Mouse (Mus musculus) T-helper 1 cell (primary cell): ENCODE measurements at regions not wholly inside any gene's neighbourhood (a gene's known extent, or its start where the extent isn't known, plus 50 kb on each side); places are given as distances from the start of the nearest gene placed in this dataset.

Experiments
- in situ Hi-C: fragments of 300-600 bp; cut with MboI, MseI; formaldehyde crosslinking; loops from one replicate; pipeline ENCODE4 v1.15.1; 2025; ENCODE audit warnings: high pct_unique_total_duplicates

- in situ Hi-C loops, result no loop called here
Observed at GRCm38 (mm10) chr13:34800906-34801305, 66.3 kb downstream of the Fam50b start.

GRCm38 (mm10) chr13:34806532-34807092 is 68.5 kb upstream of the Prpf4b start:
- in situ Hi-C loops, result no loop called here

- in situ Hi-C loops, result no loop called here
Observed at GRCm38 (mm10) chr13:34809536-34809935, 65.6 kb upstream of the Prpf4b start.

- in situ Hi-C loops, result loop anchor here (10.0 kb wide), 1 partner anchor 420 kb away; no protein-coding TSS in a partner anchor
Observed at GRCm38 (mm10) chr13:34814161-34815056, 60.7 kb upstream of the Prpf4b start.

GRCm38 (mm10) chr13:34815057-34815410 is 60.1 kb upstream of the Prpf4b start:
- in situ Hi-C loops, result loop anchor here (10.0 kb wide), 1 partner anchor 420 kb away; no protein-coding TSS in a partner anchor

GRCm38 (mm10) chr13:34818211-34818610 is 56.9 kb upstream of the Prpf4b start:
- in situ Hi-C loops, result loop anchor here (10.0 kb wide), 1 partner anchor 423 kb away; no protein-coding TSS in a partner anchor

- in situ Hi-C loops, result no loop called here
Observed at GRCm38 (mm10) chr13:34820423-34820822, 54.7 kb upstream of the Prpf4b start.

GRCm38 (mm10) chr13:34821946-34822345 is 53.2 kb upstream of the Prpf4b start:
- in situ Hi-C loops, result no loop called here

GRCm38 (mm10) chr13:34824157-34824556 is 50.9 kb upstream of the Prpf4b start:
- in situ Hi-C loops, result no loop called here
